Mouse (Mus musculus) bone marrow, adult 2 months (tissue): ENCODE results near the gene Agbl4.

Experiments used
- CTCF ChIP-seq: fragments of 200-500 bp; IDR thresholded peaks from 2 replicates; pipeline ENCODE4 v1.5.1; 2011; ENCODE audit warnings: low read length, control low read depth; ENCODE audit not compliant: control insufficient read depth, insufficient read depth
- POLR2A ChIP-seq: fragments of 200-500 bp; IDR thresholded peaks from 2 replicates; pipeline ENCODE4 v1.6.1; 2011; ENCODE audit warnings: low read depth, mild to moderate bottlenecking, control low read depth, low read length, borderline replicate concordance; ENCODE audit not compliant: control insufficient read depth

GRCm38 (mm10) chr4:111683843-111684242 is 1286.4 kb downstream of the Agbl4 start:
- TF ChIP-seq POLR2A (no peak), CTCF (no peak)
